Mouse (Mus musculus) spleen, adult 10 weeks (tissue): Measurements from ENCODE around the gene Pex13. TPM values are rescaled to one million over a fixed set of nuclear protein-coding genes. Genes with fewer than 3 reads are reported as not detected.

Experiments used
- polyA plus RNA-seq: library from polyadenylated mRNA; stranded (reverse); fragments of 350-450 nt; fragmentation: Illumina TruSeq; extraction: RNeasy Lipid Tissue Mini Kit (QIAGEN cat#74804); gene quantifications from one replicate; pipeline ENCODE4 v1.2.3, GENCODE M21; 2015; ENCODE audit warnings: low replicate concordance; ENCODE audit not compliant: insufficient read depth

The Pex13 gene
- 19.9 TPM for polyA plus RNA-seq

DNA sequence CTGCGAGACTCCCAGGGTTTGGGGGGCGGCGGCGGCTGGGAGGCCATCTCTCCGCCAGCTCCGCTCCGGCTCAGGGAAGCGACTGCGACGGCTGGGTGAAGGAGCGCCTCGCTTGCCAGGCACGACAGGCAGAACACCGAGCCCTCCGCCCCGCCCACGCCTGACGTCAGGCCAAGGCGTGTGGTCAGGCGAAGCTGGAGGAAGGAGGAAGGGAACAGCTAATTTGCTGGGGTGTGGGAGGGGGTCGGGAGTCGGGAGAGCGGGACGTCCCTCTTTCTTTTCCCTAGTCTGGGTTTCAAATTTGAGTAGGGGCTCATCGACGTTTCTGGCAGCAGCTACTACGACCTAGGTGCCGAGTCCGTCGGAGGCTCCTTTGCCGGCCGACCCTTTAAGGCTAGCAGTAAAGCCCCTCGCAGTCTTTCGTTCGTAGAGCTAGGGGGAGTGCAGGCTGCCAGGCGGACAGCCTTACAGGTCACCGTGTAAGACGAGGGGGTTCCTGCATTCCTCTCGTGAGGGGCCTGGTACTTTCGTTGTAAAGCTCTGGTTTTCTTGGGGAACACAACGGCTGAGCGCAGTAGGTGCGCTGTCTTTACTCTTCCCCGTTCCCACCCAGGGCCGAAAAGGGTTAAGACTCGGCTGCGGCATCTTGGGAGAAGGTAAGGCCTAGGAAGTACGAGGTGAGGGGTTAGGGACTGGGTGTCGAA is at the start of gene Pex13:
Pex13 (minus strand) TSS at position 162 of the 704 bp plus-strand sequence.

DNA sequence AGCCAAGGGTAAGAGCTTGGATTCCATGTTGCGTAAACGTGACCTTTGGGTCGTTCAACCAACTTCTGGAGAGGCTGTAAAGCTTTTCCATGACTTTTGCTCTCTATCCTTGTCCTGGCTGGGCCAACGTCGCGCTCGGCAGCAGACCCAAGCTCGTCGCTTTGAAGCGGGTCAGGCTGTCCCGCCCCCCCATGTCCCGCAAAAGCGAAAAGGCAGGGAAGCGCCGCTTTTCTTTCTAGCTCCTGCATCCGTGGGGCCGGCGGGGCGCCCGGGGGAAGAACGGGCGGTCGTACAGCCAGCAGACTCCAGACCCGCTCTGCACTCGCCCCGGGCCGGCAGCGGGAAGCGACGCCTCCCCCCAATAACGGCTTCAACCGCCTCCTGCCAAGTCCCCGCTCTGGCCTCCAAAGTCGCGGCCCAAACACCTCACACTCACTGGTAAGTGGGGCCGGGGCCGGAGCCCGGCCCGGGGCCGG is 410 bp downstream of the Pex13 start, which contains the start of gene Pus10:
Pus10 (plus strand) TSS at position 364 of the 476 bp plus-strand sequence.

DNA sequence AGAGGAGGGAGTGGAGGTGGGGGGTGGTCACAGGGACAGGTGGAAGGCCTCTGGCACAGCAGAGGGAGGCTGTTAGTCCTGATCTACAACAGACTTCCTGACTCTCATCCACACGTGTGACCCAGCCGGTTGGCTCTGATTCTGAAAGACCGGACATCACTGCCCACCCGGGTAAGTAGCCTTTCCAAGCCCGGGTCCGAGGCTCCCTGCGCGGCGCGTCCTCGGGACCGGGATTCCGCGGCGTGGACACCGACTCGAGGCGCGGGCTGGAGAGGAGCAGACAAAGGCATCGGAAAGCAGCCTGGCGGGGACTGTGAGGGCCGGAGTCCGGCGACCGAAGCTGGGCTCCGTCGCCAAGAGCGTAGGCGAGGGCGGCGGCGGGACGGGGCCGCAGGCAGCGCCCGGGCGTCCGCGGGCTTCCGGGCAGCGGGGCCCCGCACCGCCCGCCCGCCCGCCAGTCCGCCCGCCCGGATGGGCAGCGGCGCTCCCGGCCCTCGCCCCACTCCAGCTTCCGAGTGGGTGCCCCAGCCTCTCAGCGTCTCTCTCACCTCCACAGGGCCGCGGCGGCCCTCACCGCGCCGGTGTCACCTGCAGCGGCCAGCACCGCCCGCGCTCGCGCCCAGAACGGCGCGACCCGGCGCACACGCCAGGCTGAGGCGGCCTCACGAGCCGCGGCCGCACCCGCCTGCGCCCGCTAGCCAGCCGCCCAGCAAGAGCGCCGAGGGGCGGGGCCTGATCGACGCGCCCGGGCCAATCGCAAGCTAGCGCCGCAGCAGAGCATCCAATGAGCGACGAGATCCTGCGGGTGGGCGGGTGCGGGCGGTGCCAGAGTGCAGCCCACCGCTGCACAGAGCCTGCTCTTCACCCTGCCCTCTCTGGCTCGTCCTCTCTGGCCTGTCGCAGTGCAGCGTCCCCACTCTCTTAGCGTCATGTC is 32.5 kb downstream of the Pex13 start, which contains the start of gene 0610010F05Rik:
0610010F05Rik (minus strand) TSS at position 695 of the 934 bp plus-strand sequence.

Other genes starting within 250 kb of the Pex13 start
- 72.4 TPM for gene Ahsa2, start 167.9 kb downstream of the Pex13 start, polyA plus RNA-seq
- not detected for gene 1700093K21Rik, start 144.8 kb downstream of the Pex13 start, polyA plus RNA-seq
- gene 0610010F05Rik, start 32.3 kb downstream of the Pex13 start, polyA plus RNA-seq, result 11.3 TPM
- 31.9 TPM for gene Pus10, start 285 bp downstream of the Pex13 start, polyA plus RNA-seq
- gene Rel, start 105.0 kb upstream of the Pex13 start, polyA plus RNA-seq, result 90.7 TPM
- gene Papolg, start 229.3 kb upstream of the Pex13 start, polyA plus RNA-seq, result 43.6 TPM